Mouse (Mus musculus): ENCODE results near the gene Enkur.
"Not testable (repeated sequence)": the region's sequence is repeated elsewhere in the genome, so short reads cannot be mapped to it uniquely, and the experiment has no call there.

Gene Enkur

GRCm38 (mm10) chr2:21204912-21205830 lies at the start of gene Enkur, which contains the start of gene Thnsl1:
Gene Enkur (minus strand): TSS chr2:21205365.
Gene Thnsl1 (plus strand): TSS chr2:21205724.
- peak; percentile 99 for DNase-seq (ENCODE audit: inconsistent ontology term)

DNA sequence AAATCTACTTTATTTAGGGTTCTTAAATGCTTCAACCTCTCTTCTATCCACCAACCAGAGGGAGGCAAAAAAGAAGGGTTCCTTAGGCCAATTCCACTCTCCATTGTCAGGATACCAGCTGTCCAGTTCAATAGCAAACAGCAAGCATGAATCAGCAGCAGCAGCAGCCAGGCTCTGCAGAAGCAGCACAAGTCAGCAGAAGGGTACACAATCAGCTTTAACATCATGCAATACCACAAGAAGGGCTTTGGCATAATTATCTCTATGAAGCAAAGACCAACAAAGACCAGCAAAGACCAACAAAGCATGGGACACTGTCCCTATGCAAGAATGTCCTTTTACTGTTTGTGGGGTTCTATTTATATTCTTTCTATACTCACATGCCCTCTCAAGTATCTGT lies 49.1 kb upstream of the Enkur start:
- DNase-seq (ENCODE audit: inconsistent ontology term): no peak

DNA sequence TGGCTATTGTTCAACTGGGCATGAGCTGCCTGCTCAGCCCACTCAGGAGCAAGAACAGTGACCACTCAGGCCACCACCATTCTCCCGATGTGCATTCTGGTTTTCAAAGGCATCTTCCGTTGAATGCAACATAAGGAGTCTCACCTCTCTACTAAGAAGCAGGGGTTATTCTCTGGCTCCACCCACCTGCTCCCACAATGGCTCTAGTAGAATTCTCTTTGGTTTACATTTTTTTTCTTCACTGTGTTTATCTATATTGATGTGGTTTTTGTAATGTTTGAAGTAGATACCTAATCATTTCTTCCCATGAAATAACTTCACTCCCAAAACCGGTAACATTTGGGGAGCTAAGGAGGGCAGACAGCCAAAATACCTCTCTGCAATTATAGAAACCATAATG lies 48.5 kb upstream of the Enkur start:
- DNase-seq (ENCODE audit: inconsistent ontology term): no peak

DNA sequence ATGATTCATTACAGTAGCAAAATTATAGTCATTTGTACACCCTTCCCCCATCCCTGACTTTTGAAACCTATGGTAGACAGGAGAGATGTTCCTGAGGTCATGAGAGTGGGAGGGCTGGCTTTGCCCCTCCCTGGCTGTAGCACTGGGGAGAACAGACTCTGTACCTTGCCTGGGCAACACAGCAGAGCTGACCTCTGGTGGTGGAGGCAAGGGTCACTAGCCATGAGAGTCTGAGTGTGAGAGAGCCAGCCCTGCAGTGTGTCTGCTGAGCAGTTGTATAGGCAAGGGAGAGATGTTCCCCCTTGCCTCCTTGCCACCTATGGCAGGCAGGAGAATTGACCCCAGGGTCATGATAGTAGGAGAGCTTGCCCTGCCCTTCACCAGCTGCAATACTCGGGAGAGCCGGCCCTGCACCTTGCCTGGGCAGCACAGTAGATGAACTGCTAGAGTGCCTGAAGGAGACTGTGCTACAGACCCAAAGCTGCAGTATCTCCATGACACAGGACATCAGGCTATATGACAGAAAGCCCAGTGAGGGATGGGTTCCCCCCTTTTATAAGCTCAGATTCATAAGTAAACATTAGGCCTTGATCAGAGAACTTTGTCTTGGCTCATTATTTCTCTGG lies 40.4 kb upstream of the Enkur start:
- no peak for DNase-seq (ENCODE audit: inconsistent ontology term)

DNA sequence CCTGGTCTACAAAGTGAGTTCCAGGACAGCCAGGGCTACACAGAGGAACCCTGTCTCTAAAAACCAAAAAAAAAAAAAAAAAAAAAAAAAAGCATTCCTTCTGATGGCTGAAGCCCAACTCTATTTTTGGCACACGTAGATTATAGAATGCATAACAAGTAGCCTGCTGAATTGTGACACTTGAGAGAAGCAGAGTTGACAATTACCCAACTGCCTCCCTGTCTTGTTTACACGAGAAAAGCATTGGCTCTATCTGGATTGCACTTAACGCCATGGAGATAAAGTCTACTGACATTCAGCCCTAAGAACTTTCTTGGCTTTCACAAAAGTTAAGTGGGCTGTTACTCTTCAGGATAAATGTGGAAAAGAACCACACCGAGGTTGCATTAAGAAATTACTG lies 39.8 kb upstream of the Enkur start:
- no peak for DNase-seq (ENCODE audit: inconsistent ontology term)

DNA sequence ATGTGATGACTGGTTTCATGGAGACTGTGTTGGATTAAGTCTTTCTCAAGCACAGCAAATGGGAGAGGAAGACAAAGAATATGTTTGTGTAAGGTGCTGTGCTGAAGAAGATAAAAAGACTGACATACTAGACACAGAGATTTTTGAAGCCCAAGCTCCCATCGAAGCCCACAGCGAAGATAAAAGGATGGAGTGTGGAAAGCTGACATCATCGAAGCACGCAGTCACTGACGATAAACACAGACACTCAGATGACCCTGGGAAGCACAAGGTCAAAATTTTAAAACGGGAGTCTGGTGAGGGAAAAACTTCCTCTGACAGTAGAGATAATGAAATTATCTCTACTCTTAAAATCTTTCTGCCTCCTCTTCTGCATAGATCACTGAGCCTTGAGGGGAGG lies 38.9 kb upstream of the Enkur start:
- not testable (repeated sequence) for DNase-seq (ENCODE audit: inconsistent ontology term)

- peak; percentile 75 for DNase-seq (ENCODE audit: inconsistent ontology term)
Measured at GRCm38 (mm10) chr2:21236846-21237245, 31.7 kb upstream of the Enkur start.

DNA sequence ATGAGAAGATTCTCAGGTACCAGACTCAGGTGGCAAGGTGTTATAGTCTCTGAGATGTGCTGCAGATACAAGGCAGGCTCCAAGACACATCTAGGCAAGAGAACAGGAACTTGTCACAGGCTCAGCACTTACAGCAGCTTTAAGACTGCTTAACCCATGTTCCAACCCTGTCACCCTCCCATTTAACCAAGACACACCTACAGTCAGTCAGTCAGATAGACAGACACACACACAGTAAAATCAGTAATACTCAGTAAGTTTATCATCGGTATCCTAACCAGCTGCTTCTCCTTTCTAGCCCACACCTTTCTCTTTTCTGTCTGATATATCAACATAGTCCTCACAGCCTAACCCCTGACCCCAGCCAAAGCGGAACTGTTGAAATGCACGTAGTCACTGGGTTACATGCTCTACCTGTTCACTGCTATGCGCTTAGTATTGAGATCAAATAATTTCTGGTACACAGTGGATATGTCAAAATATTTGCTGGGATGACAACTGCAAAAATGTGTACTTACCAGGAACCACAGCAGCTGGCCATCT lies 30.8 kb upstream of the Enkur start:
- DNase-seq (ENCODE audit: inconsistent ontology term): no peak

GRCm38 (mm10) chr2:21234871-21235648 lies 29.9 kb upstream of the Enkur start:
- peak; percentile 78 for DNase-seq (ENCODE audit: inconsistent ontology term)

GRCm38 (mm10) chr2:21231147-21231546 lies 26.0 kb upstream of the Enkur start:
- DNase-seq (ENCODE audit: inconsistent ontology term): no peak

DNA sequence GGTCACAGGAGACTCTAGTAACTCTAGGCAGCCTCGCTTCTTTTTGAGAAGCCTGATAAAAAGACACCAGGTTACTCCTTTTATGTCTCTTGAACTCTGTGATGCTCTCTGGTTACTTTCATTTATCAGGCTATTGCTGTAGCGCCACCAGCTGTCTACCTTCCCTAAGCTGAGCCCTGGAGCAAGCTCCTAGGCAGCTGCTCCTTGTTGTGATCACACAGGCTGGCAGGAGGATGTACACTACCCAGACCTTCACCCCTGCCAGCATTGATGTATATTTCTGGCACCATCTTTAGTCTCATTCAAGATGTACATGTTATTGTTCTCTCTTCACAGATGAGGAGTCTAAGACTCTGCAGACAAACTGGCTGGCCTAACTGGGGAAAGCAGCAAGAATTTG lies 25.1 kb upstream of the Enkur start:
- no peak for DNase-seq (ENCODE audit: inconsistent ontology term)

DNA sequence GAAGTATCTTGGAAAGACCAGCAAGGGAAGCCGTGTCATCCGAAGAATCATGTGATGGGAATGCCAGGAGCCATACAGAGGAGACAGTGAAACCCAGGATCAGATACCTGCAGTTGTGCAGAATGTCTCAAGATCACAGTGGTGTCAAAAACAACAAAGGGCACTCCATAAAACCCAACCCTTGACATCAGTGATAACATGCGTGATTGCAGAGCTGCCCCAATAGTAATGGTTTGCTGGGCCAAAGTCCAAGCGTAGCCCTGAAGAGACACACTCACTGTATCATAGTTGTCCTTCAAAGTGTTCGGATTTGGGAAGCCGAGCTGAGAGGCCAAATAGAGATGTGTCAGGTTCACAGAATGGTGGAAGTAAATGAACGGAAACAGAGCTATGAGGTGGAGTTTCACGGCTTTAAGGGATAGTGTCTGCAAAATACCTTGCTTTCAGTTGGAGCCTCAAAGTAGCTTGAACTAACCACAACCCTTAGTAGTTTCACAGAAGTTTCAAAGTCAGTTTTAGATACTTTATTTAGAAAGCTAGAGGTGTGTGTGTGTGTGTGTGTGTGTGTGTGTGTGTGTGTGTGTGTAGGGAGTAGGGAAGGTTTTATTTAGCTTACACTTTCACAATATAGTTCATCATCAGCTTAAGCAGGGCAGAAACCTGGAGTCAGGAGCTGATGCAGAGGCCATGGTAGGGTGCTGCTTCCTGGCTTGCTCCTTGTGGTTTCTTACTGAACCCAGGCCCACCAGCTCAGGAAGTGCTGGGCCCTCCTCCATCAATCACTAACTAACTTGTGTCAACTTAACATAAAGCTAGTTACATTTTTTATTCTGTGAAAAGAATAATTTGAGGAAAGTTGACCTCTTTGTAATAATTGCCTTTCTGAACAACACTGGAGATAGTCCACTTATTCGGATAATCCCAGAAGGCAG lies 17.6 kb upstream of the Enkur start:
- DNase-seq (ENCODE audit: inconsistent ontology term): no peak

- DNase-seq (ENCODE audit: inconsistent ontology term): no peak
Measured at GRCm38 (mm10) chr2:21215284-21215683, 10.1 kb upstream of the Enkur start.

GRCm38 (mm10) chr2:21214322-21214721 lies 9.2 kb upstream of the Enkur start:
- DNase-seq (ENCODE audit: inconsistent ontology term): no peak

GRCm38 (mm10) chr2:21211361-21211760 lies 6.2 kb upstream of the Enkur start:
- no peak for DNase-seq (ENCODE audit: inconsistent ontology term)

DNA sequence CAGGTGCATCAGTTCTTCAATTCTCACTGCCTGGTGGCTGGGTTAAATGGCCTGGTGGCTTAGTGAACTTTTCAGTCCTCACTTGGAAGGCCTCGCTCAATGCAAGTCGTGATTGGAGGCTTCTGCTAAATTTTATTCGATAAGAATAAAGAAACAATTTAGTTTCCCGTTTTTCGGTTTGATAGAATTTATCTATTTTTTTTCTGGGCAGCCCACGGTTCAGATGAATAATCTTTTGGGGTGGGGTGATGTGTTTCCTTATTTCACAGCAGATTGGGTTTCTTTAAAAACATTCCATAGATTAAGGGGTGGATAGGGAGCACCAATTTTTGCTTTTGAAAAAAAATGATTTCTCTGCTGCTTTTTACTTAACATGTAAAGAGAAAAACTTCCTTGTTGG lies 1.1 kb upstream of the Enkur start:
- no peak for DNase-seq (ENCODE audit: inconsistent ontology term)

GRCm38 (mm10) chr2:21205831-21206159 lies 630 bp upstream of the Enkur start:
- no peak for DNase-seq (ENCODE audit: inconsistent ontology term)

DNA sequence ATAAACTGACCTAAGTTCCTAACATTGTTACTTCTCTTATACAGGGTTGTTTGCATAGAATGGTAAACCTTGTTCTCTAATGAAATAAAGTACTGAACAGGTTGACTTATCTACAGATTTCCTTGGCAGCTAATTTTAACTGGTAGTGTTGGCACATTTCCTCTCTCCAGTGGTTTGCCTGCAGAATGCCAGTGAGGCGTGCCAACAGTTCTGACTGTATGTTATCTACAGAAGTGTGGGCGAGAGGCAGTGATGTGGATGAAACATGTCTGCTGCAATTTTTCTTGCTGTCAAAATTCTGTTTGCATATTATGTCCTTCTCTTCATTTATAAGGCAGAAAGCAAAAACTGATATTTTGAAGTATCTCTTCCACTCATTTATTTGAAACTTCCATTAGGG lies 2.4 kb downstream of the Enkur start:
- peak; percentile 34 for DNase-seq (ENCODE audit: inconsistent ontology term)

GRCm38 (mm10) chr2:21199051-21199450 lies 6.1 kb downstream of the Enkur start:
- peak; percentile 35 for DNase-seq (ENCODE audit: inconsistent ontology term)

DNA sequence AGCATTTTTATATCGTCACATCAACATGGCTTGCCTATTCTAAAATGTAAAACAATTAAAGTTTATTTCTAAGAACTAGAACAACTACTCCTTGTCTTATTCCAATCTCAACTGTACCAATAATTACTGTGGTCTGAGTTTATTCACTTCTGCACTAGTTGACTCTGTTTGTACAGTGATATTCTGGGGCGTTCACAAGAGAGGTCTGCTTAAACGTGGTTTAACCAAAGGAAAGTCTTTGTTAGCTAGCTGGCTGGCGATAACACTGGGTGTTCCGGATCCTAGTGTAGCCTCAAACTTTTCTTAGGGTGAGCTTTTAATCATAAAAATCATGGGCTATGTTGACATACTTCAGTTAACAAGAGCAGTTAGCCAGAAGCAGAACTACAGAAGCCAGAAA lies 9.9 kb downstream of the Enkur start:
- no peak for DNase-seq (ENCODE audit: inconsistent ontology term)

- DNase-seq (ENCODE audit: inconsistent ontology term): no peak
Measured at GRCm38 (mm10) chr2:21191232-21191631, 13.9 kb downstream of the Enkur start.

Measured in Muller cell, postnatal 12 days (primary cell).